Mouse (Mus musculus): ENCODE data around the gene Gfpt2.

- no peak for TF ChIP-seq CTCF (IDR thresholded peaks at IDR 0.05; ENCODE audit: low read depth, low read length)
- no peak for TF ChIP-seq POLR2A (IDR thresholded peaks at IDR 0.05; ENCODE audit: borderline replicate concordance, low read depth, low read length)
Measured at GRCm38 (mm10) chr11:49848080-49848815, 54.3 kb downstream of the Gfpt2 start.

Measured in bone marrow macrophage, adult 2 months (primary cell).